Mouse (Mus musculus): Measurements from ENCODE around the gene Hnrnpul2.
"Not testable (repeated sequence)": the region's sequence is repeated elsewhere in the genome, so short reads cannot be mapped to it uniquely, and the experiment has no call there.

Gene Hnrnpul2

GRCm38 (mm10) chr19:8818801-8819595 is 812 bp upstream of the Hnrnpul2 start, which contains the start of gene Ttc9c:
TSS of gene Ttc9c (minus strand) at chr19:8819333.
- peak; percentile 99 for DNase-seq

- DNase-seq: no peak
Measured at GRCm38 (mm10) chr19:8820424-8820956, 680 bp downstream of the Hnrnpul2 start.

- no peak for DNase-seq
Measured at GRCm38 (mm10) chr19:8821146-8821545, 1.3 kb downstream of the Hnrnpul2 start.

DNA sequence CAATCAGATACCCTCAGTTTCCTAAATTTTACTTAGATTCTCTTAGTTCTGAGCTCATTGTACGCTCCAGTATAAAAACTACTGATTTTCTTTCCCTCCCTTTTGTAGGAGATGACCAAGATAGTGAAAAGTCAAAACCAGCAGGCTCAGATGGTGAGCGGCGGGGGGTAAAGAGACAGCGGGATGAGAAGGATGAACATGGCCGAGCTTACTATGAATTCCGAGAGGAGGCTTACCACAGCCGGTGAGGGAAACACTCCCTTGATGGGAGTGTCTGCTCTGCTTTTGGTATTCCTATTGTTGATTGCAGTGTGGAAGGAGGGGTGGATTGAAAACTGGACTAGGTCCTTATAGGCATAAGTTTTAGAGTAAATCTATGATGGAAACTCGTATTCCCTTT is 2.9 kb downstream of the Hnrnpul2 start:
- no peak for DNase-seq

DNA sequence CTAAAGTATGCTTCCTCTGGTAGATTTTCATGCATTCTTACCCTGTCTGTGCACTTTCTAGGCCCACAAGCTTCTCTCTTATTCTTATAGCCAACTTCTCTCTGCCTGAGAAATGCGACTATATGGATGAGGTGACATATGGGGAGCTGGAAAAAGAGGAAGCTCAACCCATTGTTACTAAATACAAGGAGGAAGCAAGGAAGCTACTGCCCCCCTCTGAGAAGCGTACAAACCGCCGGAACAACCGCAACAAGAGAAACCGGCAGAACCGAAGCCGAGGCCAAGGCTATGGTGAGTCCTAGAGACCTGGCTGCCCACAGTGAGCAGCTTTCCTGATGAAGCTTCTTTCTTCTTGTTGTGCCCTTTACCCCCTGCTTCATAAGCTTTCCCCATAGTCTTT is 9.8 kb downstream of the Hnrnpul2 start, which contains the start of gene AC129217.1:
TSS of gene AC129217.1 (plus strand) at position 114 of the 400 bp plus-strand sequence.
- DNase-seq: peak in 1 of 2 experiments; percentile 12

GRCm38 (mm10) chr19:8830664-8831063 is 10.9 kb downstream of the Hnrnpul2 start:
- no peak for DNase-seq

- DNase-seq: no peak
Measured at GRCm38 (mm10) chr19:8831262-8831661, 11.5 kb downstream of the Hnrnpul2 start.

GRCm38 (mm10) chr19:8832971-8833370 is 13.2 kb downstream of the Hnrnpul2 start:
- no peak for DNase-seq

DNA sequence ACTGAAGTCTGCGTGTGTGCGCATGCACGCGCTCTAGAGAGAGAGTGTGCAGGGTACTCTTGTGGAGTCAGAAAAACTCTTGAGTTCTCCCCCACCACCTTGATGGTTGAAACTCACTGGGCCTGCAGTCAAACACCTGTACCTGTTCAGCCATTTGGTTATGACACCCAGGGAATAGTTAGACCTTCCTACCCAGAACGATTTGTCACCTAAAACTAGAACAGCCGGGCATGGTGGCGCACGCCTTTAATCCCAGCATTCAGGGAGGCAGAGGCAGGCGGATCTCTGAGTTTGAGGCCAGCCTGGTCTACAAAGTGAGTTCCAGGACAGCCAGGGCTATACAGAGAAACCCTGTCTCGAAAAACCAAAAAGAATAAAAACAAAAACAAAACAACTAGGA is 16.5 kb downstream of the Hnrnpul2 start:
- not testable (repeated sequence) for DNase-seq

GRCm38 (mm10) chr19:8837251-8837791 is 17.5 kb downstream of the Hnrnpul2 start, which contains the start of gene Bscl2:
TSS of gene Bscl2 (plus strand) at chr19:8837467.
- peak; percentile 82 to 84 for DNase-seq

- DNase-seq: no peak
Measured at GRCm38 (mm10) chr19:8838041-8838730, 18.4 kb downstream of the Hnrnpul2 start.

DNA sequence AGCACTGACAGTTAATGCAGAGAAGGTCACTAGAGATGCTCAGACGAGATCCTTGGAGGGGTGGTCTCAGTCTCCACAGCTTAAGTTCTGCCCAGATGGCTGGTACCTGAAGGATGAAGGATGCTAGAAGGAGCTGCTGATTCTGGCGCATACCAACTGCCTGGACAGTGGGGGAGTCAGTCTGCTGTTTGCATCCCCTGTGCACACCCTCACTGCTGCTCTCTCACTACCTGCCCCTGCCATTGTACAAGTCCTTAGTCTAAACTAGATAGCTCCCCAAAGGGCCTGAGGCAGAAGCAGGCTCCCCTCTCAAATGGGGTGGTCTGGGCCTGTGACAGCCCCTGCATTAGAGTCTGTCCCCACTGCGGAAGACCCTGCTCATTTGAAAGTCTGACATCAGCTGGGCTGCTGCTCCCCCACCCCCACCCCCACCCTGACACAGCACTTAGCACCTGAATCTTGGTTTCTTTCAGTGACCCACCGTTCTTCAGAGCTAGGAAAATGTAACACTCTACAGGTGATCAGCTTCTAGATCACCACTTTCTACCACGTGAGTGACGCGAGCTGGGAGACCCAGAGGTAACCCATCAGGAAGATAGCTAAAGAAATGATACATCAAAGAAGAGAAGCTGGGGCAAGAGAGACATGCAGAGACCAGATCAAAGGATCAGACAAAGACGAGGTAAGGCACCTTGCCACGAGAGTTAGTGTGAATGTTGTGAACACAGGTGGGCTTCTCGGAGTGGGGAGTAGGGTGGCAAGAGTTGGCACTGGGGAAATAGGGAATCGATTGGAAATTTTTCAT is 19.5 kb downstream of the Hnrnpul2 start, which contains the start of gene Gng3:
TSS of gene Gng3 (minus strand) at position 92 of the 805 bp plus-strand sequence.
- no peak for DNase-seq

- DNase-seq: peak; percentile 84 to 86
Measured at GRCm38 (mm10) chr19:8839908-8840791, 20.3 kb downstream of the Hnrnpul2 start.

- no peak for DNase-seq
Measured at GRCm38 (mm10) chr19:8841012-8841411, 21.2 kb downstream of the Hnrnpul2 start.

DNA sequence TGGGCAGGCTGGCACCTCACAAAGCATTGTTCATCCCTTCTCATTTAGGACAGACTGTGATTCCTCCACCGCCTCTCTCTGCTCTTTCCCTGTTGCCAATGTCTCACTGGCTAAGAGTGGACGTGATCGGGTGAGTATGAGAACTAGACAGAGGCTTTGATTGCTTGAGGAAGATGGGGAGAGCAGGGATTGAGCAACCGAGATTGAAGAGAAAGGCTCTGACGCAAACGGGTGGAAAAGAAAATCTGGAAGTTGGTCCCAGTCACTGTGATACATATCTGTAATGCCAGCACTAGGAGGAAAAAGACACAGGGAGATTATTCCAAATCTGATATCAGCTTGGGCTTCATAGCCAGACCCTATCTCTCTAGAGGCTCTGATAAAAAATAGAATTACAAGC is 23.2 kb downstream of the Hnrnpul2 start:
- peak; percentile 55 to 67 for DNase-seq

- DNase-seq: peak; percentile 72 to 82
Measured at GRCm38 (mm10) chr19:8844371-8845129, 24.7 kb downstream of the Hnrnpul2 start.

- no peak for DNase-seq
Measured at GRCm38 (mm10) chr19:8848356-8848755, 28.5 kb downstream of the Hnrnpul2 start.

- DNase-seq: no peak
Measured at GRCm38 (mm10) chr19:8850402-8850901, 30.6 kb downstream of the Hnrnpul2 start, which contains the start of gene Lrrn4cl. TSS of gene Lrrn4cl (plus strand) at chr19:8850768.

DNA sequence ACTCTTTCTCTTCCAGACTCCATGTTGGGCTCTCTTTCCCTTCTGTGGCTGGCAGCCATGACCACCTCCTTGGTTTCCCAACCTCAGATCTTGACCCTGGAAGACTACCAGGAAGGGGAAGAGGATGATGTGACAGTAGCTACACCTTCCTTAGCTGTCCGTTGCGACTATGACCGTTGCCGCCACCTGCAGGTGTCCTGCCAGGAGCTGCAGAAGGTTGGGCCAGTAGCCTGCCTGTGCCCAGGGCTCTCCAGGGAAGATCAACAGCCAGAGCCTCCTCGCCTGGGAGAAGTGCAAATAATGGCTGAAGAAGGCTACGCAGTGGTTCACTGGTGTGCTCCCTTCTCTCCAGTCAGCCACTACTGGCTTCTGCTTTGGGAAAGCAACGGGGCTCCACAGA is 31.8 kb downstream of the Hnrnpul2 start:
- peak; percentile 49 to 72 for DNase-seq

Measured in lung, adult 18-20 months (tissue).